Mouse (Mus musculus) cerebellum, adult 18-20 months (tissue): ENCODE measurements at regions not wholly inside any gene's neighbourhood (a gene's known extent, or its start where the extent isn't known, plus 50 kb on each side); places are given as distances from the start of the nearest gene placed in this dataset.
A peak's percentile ranks its signal among the peaks of the same experiment; 100 is the strongest.

Experiments
- DNase-seq, 2 experiments: peaks; one replicate each; pipeline ENCODE4 v3.0.0; 2021

GRCm38 (mm10) chr2:134419581-134419980 is 134.6 kb downstream of the Hao1 start:
- no peak for DNase-seq

- DNase-seq = no peak
Measured at GRCm38 (mm10) chr2:134399564-134399963, 154.6 kb downstream of the Hao1 start.

DNA sequence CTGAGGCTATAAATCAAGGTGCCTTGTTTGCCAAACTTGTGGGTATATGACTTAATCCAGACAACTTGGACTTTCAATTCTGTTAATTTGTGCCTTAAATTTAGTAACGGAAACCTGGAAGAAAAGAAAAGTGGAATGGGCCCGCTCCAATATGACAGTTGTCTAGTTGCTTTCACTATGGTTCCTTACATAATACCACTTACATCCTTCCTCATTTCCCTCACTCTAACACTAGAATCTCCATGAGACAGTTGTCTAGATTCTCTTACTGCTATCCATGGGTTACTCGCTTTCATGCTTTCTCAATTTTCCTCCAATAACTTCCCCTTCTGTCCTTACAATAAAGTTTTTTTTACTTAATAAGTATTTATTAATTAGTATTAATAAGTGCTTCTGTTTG is 160.7 kb downstream of the Hao1 start:
- DNase-seq = no peak

GRCm38 (mm10) chr2:134375116-134375515 is 179.1 kb downstream of the Hao1 start:
- DNase-seq = no peak

DNA sequence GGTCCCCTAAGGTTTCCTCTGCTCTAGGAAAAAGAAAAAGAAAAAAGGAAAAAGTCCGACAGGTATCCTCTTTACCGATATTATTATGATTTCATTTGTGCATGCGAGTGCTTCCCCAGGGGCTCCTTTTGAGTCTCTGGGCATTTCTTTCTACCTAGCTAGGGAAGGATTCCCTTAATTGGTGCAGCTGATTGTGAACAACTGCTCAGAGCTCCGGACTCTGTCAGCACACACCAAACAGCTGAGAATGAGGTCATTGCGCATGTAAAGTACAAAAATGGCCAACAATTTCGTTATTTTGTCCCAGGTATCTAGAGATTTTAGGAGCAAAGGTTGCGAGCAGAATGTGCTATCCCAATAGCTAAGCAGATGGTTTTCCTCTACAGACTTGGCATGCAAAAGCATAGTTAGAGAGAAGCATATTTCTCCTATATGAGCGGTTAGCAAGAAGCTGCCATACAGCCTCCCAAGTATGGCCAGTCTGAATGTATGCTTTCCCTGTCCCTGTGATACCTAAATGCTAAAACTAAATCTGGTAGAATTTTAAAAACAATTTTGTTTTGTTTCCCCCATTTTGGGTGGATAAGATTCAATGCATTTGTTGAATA is 203.2 kb downstream of the Hao1 start:
- DNase-seq = peak in 1 of 2 experiments; percentile 4

GRCm38 (mm10) chr2:134350442-134350841 is 203.7 kb downstream of the Hao1 start:
- DNase-seq = no peak

GRCm38 (mm10) chr2:134342515-134343140 is 211.5 kb downstream of the Hao1 start:
- DNase-seq = no peak

DNA sequence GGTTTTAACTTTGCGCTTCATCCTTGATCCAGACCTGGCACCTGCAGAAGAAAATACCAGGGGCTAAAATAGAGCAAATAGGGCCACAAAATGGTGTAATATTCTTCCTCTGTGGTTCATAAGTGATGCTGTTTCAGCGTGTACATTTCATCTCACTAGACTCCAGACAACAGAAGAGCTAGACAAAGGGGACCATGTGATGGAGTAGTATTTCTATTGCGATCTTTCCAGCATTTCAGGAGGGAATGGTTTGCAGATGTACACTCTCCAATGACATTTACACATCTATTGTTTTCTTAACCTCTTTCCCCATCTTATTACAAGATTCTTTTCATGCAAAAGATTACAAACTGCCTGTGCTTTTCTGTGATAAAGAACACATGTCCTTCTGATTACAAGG is 246.1 kb downstream of the Hao1 start:
- DNase-seq = no peak

DNA sequence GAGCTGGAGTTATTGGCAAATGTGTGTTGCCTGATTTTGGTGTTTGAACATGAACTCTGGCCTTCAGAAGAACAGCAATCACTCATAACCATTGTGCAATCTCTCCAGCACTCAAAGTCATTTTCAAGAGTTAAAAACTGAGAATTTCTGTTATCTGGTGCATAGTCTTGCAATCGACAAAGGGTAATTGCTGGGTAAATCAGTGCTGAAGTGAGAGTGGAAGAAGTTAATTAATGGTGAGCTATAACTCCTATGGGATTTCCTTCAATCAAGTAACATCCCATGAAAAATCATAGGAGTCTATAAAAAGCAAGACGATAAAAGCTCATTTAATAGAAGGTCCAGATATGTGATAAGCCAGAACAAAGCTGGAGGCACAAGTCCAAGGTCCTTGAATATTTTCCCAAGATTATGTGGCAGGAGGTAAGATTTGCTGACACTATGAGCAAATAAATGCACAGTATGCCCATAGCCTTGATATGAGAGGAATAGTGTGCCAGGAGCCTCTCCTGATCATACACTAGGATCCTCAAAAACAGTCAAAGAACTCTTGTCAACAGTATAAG is 264.0 kb downstream of the Hao1 start:
- no peak for DNase-seq

DNA sequence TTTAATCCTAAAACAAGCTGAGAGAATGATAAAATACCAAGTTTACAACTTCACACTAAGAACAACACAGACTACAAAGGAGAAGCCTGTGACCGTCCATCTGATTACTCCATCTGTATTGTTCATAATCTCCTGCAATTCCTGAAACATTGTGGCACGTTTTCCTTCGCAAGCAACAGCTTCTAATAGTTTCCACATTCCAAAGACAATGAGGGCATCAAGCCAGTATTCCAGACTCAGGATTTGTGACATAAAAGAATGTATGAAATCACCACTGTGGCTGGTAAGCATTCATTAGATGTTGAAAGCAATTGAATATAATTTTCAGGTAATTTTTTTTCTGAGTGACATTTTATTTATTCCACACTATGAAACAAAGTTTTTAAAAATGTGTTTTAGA is 278.3 kb downstream of the Hao1 start:
- DNase-seq = no peak

GRCm38 (mm10) chr2:134268466-134268865 is 285.7 kb downstream of the Hao1 start:
- no peak for DNase-seq
